Mouse (Mus musculus): ENCODE data around the gene Actg1. TPM values are rescaled to one million over a fixed set of nuclear protein-coding genes. Genes with fewer than 3 reads are reported as not detected.

Gene Actg1
- polyA plus RNA-seq, 1 experiment from 2014 or later = 2,814 TPM

GRCm38 (mm10) chr11:120307132-120307413, 41.3 kb downstream of the Actg1 start:
- Histone ChIP-seq H3K4me1 (replicated peaks) (peaks cover 76% of the 10 kb centered on the region), H3K4me3 (replicated peaks) (no peak overlapping the region), H3K9ac (replicated peaks) (0 out of 2 replicates have a peak overlapping the region, but pooled peaks have one; percentile 24), H3K27me3 (no peaks in the 10 kb centered on the region), H3K36me3 (no peaks in the 10 kb centered on the region), H3K27ac (peak overlapping the region; percentile 46; the same call in 1 of the 2 replicates), H3K9me3 (no peaks in the 10 kb centered on the region), H3K4me2 (peak overlapping the region; percentile 76)
- WGBS = 9% methylated on average over 5 of the region's 5 CpGs
- ATAC-seq (ENCODE audit: insufficient number of reproducible peaks, insufficient read depth, low FRiP score, low TSS enrichment, low read depth) = no peak

GRCm38 (mm10) chr11:120306366-120307131, 41.8 kb downstream of the Actg1 start:
- H3K4me1 ChIP-seq (replicated peaks) = peaks cover 76% of the 10 kb centered on the region
- 0 out of 2 replicates have a peak, but pooled peaks cover under 1% of the 10 kb centered on the region for H3K9me3 ChIP-seq
- 25% methylated on average over 12 of the region's 12 CpGs for WGBS
- H3K4me2 ChIP-seq = peak overlapping the region; percentile 76
- H3K4me3 ChIP-seq (replicated peaks) = 0 out of 2 replicates have a peak overlapping the region, but pooled peaks have one; percentile 2
- H3K36me3 ChIP-seq = no peaks in the 10 kb centered on the region
- H3K9ac ChIP-seq (replicated peaks) = 0 out of 2 replicates have a peak overlapping the region, but pooled peaks have one; percentile 54
- no peaks in the 10 kb centered on the region for H3K27me3 ChIP-seq
- no peak for ATAC-seq (ENCODE audit: insufficient number of reproducible peaks, insufficient read depth, low FRiP score, low TSS enrichment, low read depth)
- peak overlapping the region; percentile 46; the same call in 1 of the 2 replicates for H3K27ac ChIP-seq

GRCm38 (mm10) chr11:120305535-120306365, 42.6 kb downstream of the Actg1 start:
- Histone ChIP-seq H3K9me3 (0 out of 2 replicates have a peak, but pooled peaks cover 6% of the 10 kb centered on the region), H3K4me2 (peak overlapping the region; percentile 76), H3K4me1 (replicated peaks) (peaks cover 71% of the 10 kb centered on the region), H3K9ac (replicated peaks) (peak overlapping the region; percentile 54), H3K27ac (peak overlapping the region; percentile 88), H3K36me3 (no peaks in the 10 kb centered on the region), H3K4me3 (replicated peaks) (peak overlapping the region; percentile 49), H3K27me3 (no peaks in the 10 kb centered on the region)
- 23% methylated on average over 15 of the region's 15 CpGs for WGBS
- no peak for ATAC-seq (ENCODE audit: insufficient number of reproducible peaks, insufficient read depth, low FRiP score, low TSS enrichment, low read depth)

- peaks cover 65% of the 10 kb centered on the region for H3K4me1 ChIP-seq (replicated peaks)
- peak overlapping the region; percentile 64 for H3K9ac ChIP-seq (replicated peaks)
- WGBS = under 1% methylated on average over 53 of the region's 53 CpGs
- no peaks in the 10 kb centered on the region for H3K36me3 ChIP-seq
- no peaks in the 10 kb centered on the region for H3K27me3 ChIP-seq
- peak overlapping the region; percentile 49 for H3K4me3 ChIP-seq (replicated peaks)
- H3K9me3 ChIP-seq = 0 out of 2 replicates have a peak, but pooled peaks cover 6% of the 10 kb centered on the region
- peak overlapping the region; percentile 88 for H3K27ac ChIP-seq
- peak; percentile 91 for ATAC-seq (ENCODE audit: insufficient number of reproducible peaks, insufficient read depth, low FRiP score, low TSS enrichment, low read depth)
- peak overlapping the region; percentile 76 for H3K4me2 ChIP-seq
Observed at GRCm38 (mm10) chr11:120304886-120305534, 43.3 kb downstream of the Actg1 start.

- Histone ChIP-seq H3K4me1 (replicated peaks) (peaks cover 65% of the 10 kb centered on the region), H3K27ac (peak overlapping the region; percentile 88; the same call in 1 of the 2 replicates)
Observed at GRCm38 (mm10) chr11:120304350-120304694, 44.0 kb downstream of the Actg1 start.

GRCm38 (mm10) chr11:120303559-120304349, 44.6 kb downstream of the Actg1 start:
- ATAC-seq (ENCODE audit: insufficient number of reproducible peaks, insufficient read depth, low FRiP score, low TSS enrichment, low read depth) = no peak
- Histone ChIP-seq H3K4me1 (replicated peaks) (peaks cover 63% of the 10 kb centered on the region), H3K9ac (replicated peaks) (no peak overlapping the region), H3K9me3 (0 out of 2 replicates have a peak, but pooled peaks cover 6% of the 10 kb centered on the region), H3K36me3 (no peaks in the 10 kb centered on the region), H3K27ac (0 out of 2 replicates have a peak overlapping the region, but pooled peaks have one; percentile 88), H3K4me2 (peak overlapping the region; percentile 76), H3K27me3 (0 out of 2 replicates have a peak, but pooled peaks cover 6% of the 10 kb centered on the region), H3K4me3 (replicated peaks) (no peak overlapping the region; the same call in 1 of the 2 replicates)
- 86% methylated on average over 21 of the region's 21 CpGs for WGBS

More at GRCm38 (mm10) chr11:120304350-120304694, 44.0 kb downstream of the Actg1 start:
- Histone ChIP-seq H3K4me3 (replicated peaks) (no peak overlapping the region; the same call in 1 of the 2 replicates), H3K4me2 (peak overlapping the region; percentile 76), H3K9me3 (0 out of 2 replicates have a peak, but pooled peaks cover 6% of the 10 kb centered on the region), H3K36me3 (no peaks in the 10 kb centered on the region), H3K9ac (replicated peaks) (no peak overlapping the region), H3K27me3 (0 out of 2 replicates have a peak, but pooled peaks cover 5% of the 10 kb centered on the region)
- ATAC-seq (ENCODE audit: insufficient number of reproducible peaks, insufficient read depth, low FRiP score, low TSS enrichment, low read depth) = no peak
- WGBS = 22% methylated on average over 5 of the region's 5 CpGs

GRCm38 (mm10) chr11:120303119-120303518, 45.2 kb downstream of the Actg1 start:
- H3K27ac ChIP-seq = no peak overlapping the region

GRCm38 (mm10) chr11:120299484-120299883, 48.9 kb downstream of the Actg1 start:
- 0 out of 2 replicates have a peak overlapping the region, but pooled peaks have one; percentile 17 for H3K27ac ChIP-seq
- H3K4me1 ChIP-seq (replicated peaks) = peaks cover 57% of the 10 kb centered on the region
- H3K36me3 ChIP-seq = no peaks in the 10 kb centered on the region
- no peak overlapping the region for H3K4me3 ChIP-seq (replicated peaks)
- no peak for ATAC-seq (ENCODE audit: insufficient number of reproducible peaks, insufficient read depth, low FRiP score, low TSS enrichment, low read depth)
- 71% methylated on average over 5 of the region's 5 CpGs for WGBS
- H3K9ac ChIP-seq (replicated peaks) = peak overlapping the region; percentile 8; the same call in 1 of the 2 replicates
- no peak overlapping the region for H3K4me2 ChIP-seq
- 0 out of 2 replicates have a peak, but pooled peaks cover 6% of the 10 kb centered on the region for H3K27me3 ChIP-seq
- 0 out of 2 replicates have a peak, but pooled peaks cover 6% of the 10 kb centered on the region for H3K9me3 ChIP-seq

More at GRCm38 (mm10) chr11:120303119-120303518, 45.2 kb downstream of the Actg1 start:
- Histone ChIP-seq H3K9ac (replicated peaks) (no peak overlapping the region), H3K9me3 (0 out of 2 replicates have a peak, but pooled peaks cover 6% of the 10 kb centered on the region), H3K27me3 (0 out of 2 replicates have a peak, but pooled peaks cover 6% of the 10 kb centered on the region), H3K4me1 (replicated peaks) (peaks cover 57% of the 10 kb centered on the region), H3K4me2 (no peak overlapping the region), H3K36me3 (no peaks in the 10 kb centered on the region), H3K4me3 (replicated peaks) (no peak overlapping the region)
- 61% methylated on average over 9 of the region's 9 CpGs for WGBS
- ATAC-seq (ENCODE audit: insufficient number of reproducible peaks, insufficient read depth, low FRiP score, low TSS enrichment, low read depth) = no peak

GRCm38 (mm10) chr11:120298441-120299141, 49.8 kb downstream of the Actg1 start:
- 68% methylated on average over 4 of the region's 4 CpGs for WGBS
- Histone ChIP-seq H3K4me1 (replicated peaks) (peaks cover 57% of the 10 kb centered on the region), H3K4me2 (no peak overlapping the region), H3K27me3 (0 out of 2 replicates have a peak, but pooled peaks cover 6% of the 10 kb centered on the region), H3K9ac (replicated peaks) (no peak overlapping the region), H3K4me3 (replicated peaks) (no peak overlapping the region), H3K9me3 (0 out of 2 replicates have a peak, but pooled peaks cover 6% of the 10 kb centered on the region), H3K27ac (no peak overlapping the region), H3K36me3 (no peaks in the 10 kb centered on the region)
- no peak for ATAC-seq (ENCODE audit: insufficient number of reproducible peaks, insufficient read depth, low FRiP score, low TSS enrichment, low read depth)

All from limb, embryonic 12.5 days (tissue).